11 mouse cellular contexts compared by ENCODE assay signal in the genomic region with DNA sequence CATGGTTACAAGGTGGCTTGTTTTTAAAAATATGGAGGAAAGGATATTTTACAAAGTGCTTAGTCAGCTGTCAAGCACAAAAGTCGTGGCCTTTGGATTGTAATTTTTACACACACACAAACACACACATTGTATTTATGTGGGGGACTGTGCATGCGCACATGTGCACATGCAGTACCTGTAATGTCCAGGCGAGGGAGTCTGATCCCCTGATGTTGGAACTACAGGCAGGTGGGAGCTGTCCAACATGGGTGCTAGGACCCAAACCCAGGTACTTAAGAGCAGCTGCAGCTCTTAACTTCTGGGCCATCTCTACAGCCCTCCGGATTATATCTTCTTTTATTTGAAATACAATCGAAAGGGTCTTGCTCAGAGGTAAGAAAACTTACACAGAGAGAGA.
DNase-seq lines count a peak whose midpoint lies in the region; ATAC-seq and TF ChIP-seq lines count a peak whose summit lies in the region.
"Had no signal": no experiment of that assay in that cellular context is flagged by ENCODE, and none has a peak within 500 bp of the region (broad histone marks: within the 10 kb centered on the region; RNA-seq: fewer than 3 reads in every experiment).

No protein-coding gene starts in this region.

- H3K9me3 ChIP-seq in hindbrain, postnatal 0 days (ENCODE audit: low read length): no peaks in the 10 kb centered on the region
- H3K9me3 ChIP-seq in hindbrain, embryonic 14.5 days (ENCODE audit: control insufficient read depth, low read length): no peaks in the 10 kb centered on the region
- H3K9me3 ChIP-seq in midbrain, postnatal 0 days (ENCODE audit: low read length): no peaks in the 10 kb centered on the region
- no peaks in the 10 kb centered on the region; the same call in 1 of the 2 replicates for H3K9me3 ChIP-seq in midbrain, embryonic 10.5 days (replicated peaks)
- H3K9me3 ChIP-seq: hindbrain, embryonic 12.5 days had no signal

- 67% methylated on average over 5 of the region's 5 CpGs for WGBS in hindbrain, postnatal 0 days
- WGBS in hindbrain, embryonic 14.5 days: 66% methylated on average over 5 of the region's 5 CpGs
- 72% methylated on average over 5 of the region's 5 CpGs for WGBS in midbrain, postnatal 0 days
- WGBS in midbrain, embryonic 10.5 days: 64% methylated on average over 5 of the region's 5 CpGs

- no peak for ATAC-seq in hindbrain, postnatal 0 days
- no peak for ATAC-seq in hindbrain, embryonic 14.5 days (ENCODE audit: low FRiP score)
- no peak for ATAC-seq in midbrain, postnatal 0 days (ENCODE audit: low FRiP score)

- H3K27me3 ChIP-seq in hindbrain, postnatal 0 days (ENCODE audit: insufficient read depth, low read length): no peaks in the 10 kb centered on the region
- H3K27me3 ChIP-seq in hindbrain, embryonic 14.5 days (ENCODE audit: control insufficient read depth, insufficient read depth, low read length): no peaks in the 10 kb centered on the region
- H3K27me3 ChIP-seq in midbrain, postnatal 0 days (ENCODE audit: insufficient read depth, low read length): no peaks in the 10 kb centered on the region
- H3K27me3 ChIP-seq in midbrain, embryonic 10.5 days (ENCODE audit: low read depth, poor library complexity, severe bottlenecking): no peaks in the 10 kb centered on the region
- H3K27me3 ChIP-seq: hindbrain, embryonic 12.5 days; midbrain, embryonic 12.5 days had no signal

- no peak overlapping the region for H3K4me2 ChIP-seq in hindbrain, postnatal 0 days (ENCODE audit: low read depth, low read length)
- H3K4me2 ChIP-seq in hindbrain, embryonic 14.5 days (replicated peaks): no peak overlapping the region
- no peak overlapping the region for H3K4me2 ChIP-seq in midbrain, postnatal 0 days (ENCODE audit: low read depth, low read length, poor library complexity, severe bottlenecking)
- H3K4me2 ChIP-seq: hindbrain, embryonic 12.5 days; midbrain, embryonic 12.5 days had no signal

- peak; percentile 52 for TF ChIP-seq CTCF in hindbrain, postnatal 0 days (IDR thresholded peaks at IDR 0.05; ENCODE audit: low read depth)
- peak; percentile 50 for TF ChIP-seq CTCF in midbrain, postnatal 0 days (IDR thresholded peaks at IDR 0.05)

- H3K27ac ChIP-seq in hindbrain, postnatal 0 days: no peak overlapping the region
- H3K27ac ChIP-seq in hindbrain, embryonic 14.5 days: no peak overlapping the region
- no peak overlapping the region for H3K27ac ChIP-seq in midbrain, postnatal 0 days (ENCODE audit: low read depth, low read length)
- H3K27ac ChIP-seq in midbrain, embryonic 10.5 days (replicated peaks): no peak overlapping the region
- H3K27ac ChIP-seq: hindbrain, embryonic 12.5 days; midbrain, embryonic 12.5 days had no signal

- no peak overlapping the region for H3K9ac ChIP-seq in hindbrain, postnatal 0 days (replicated peaks; ENCODE audit: low read length)
- no peak overlapping the region for H3K9ac ChIP-seq in hindbrain, embryonic 14.5 days
- no peak overlapping the region for H3K9ac ChIP-seq in midbrain, postnatal 0 days (replicated peaks; ENCODE audit: low read length, poor library complexity, severe bottlenecking)
- H3K9ac ChIP-seq: hindbrain, embryonic 12.5 days; midbrain, embryonic 12.5 days had no signal

- no peak overlapping the region for H3K4me3 ChIP-seq in hindbrain, postnatal 0 days (ENCODE audit: low read length)
- H3K4me3 ChIP-seq in hindbrain, embryonic 14.5 days (replicated peaks; ENCODE audit: low read length): no peak overlapping the region
- no peak overlapping the region for H3K4me3 ChIP-seq in midbrain, postnatal 0 days (ENCODE audit: low read depth, low read length)
- H3K4me3 ChIP-seq in midbrain, embryonic 10.5 days: no peak overlapping the region
- H3K4me3 ChIP-seq: hindbrain, embryonic 12.5 days; midbrain, embryonic 12.5 days had no signal

- no peak for DNase-seq in hindbrain, postnatal 0 days (ENCODE audit: low spot score)
- DNase-seq in hindbrain, embryonic 14.5 days (ENCODE audit: low spot score): no peak
- no peak for DNase-seq in midbrain, postnatal 0 days (ENCODE audit: low spot score)
- no peak for DNase-seq in midbrain, embryonic 10.5 days (ENCODE audit: low spot score)
- peak; percentile 60 for DNase-seq in induced T-regulatory cell, adult 2 months (ENCODE audit: low read depth)
- DNase-seq in left cerebral cortex, adult 11 months (ENCODE audit: low spot score): no peak
- DNase-seq in adrenal gland, adult 18-20 months (ENCODE audit: low spot score in 2 of 2): no peak
- no peak for DNase-seq in layer of hippocampus, postnatal 25 days (ENCODE audit: extremely low spot score in 1 of 2, low spot score in 1 of 2)
- DNase-seq: adrenal gland, postnatal 25 days had no signal

- H3K36me3 ChIP-seq in hindbrain, postnatal 0 days (ENCODE audit: insufficient read depth, low read length): no peaks in the 10 kb centered on the region
- H3K36me3 ChIP-seq in hindbrain, embryonic 14.5 days (replicated peaks; ENCODE audit: control insufficient read depth, insufficient read depth): no peaks in the 10 kb centered on the region
- no peaks in the 10 kb centered on the region for H3K36me3 ChIP-seq in midbrain, postnatal 0 days (ENCODE audit: insufficient read depth, low read length)
- no peaks in the 10 kb centered on the region for H3K36me3 ChIP-seq in midbrain, embryonic 10.5 days
- H3K36me3 ChIP-seq: hindbrain, embryonic 12.5 days; midbrain, embryonic 12.5 days had no signal

- no peaks in the 10 kb centered on the region for H3K4me1 ChIP-seq in hindbrain, postnatal 0 days (ENCODE audit: insufficient read depth, low read length)
- no peaks in the 10 kb centered on the region for H3K4me1 ChIP-seq in hindbrain, embryonic 14.5 days (replicated peaks; ENCODE audit: control insufficient read depth, insufficient read depth, low read length)
- no peaks in the 10 kb centered on the region for H3K4me1 ChIP-seq in midbrain, postnatal 0 days (ENCODE audit: insufficient read depth, low read length)
- H3K4me1 ChIP-seq in midbrain, embryonic 10.5 days: peaks cover 11% of the 10 kb centered on the region
- H3K4me1 ChIP-seq: hindbrain, embryonic 12.5 days; midbrain, embryonic 12.5 days had no signal
